Mouse (Mus musculus): Measurements from ENCODE around the gene 4931406C07Rik.

DNA sequence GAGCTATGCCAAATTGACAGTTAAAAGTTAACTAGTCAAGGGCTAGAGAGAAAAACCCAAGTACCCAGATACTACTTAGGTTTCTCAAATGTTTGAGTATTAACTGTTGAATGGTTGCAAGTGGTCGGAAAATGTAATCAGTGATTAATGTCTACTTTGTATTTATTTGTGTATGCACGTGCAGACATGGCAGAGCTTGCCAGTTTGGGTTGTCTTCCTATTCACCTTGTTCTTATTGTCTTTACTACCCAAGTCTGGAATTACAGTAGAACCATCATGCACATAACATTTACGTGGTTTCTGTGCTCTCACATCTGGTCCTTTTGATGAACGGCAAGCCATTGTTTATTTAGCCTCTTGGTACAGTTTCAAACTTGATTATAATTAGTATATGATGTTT lies 3.2 kb upstream of the 4931406C07Rik start:
- TF ChIP-seq POLR2A (IDR thresholded peaks at IDR 0.05; ENCODE audit: control insufficient read depth in 1 of 2, insufficient read depth in 1 of 2, low read depth in 1 of 2, low read length in 2 of 2, poor library complexity in 1 of 2) (no peak), MAZ (IDR thresholded peaks at IDR 0.05; ENCODE audit: low read depth, low read length) (no peak), ZNF384 (IDR thresholded peaks at IDR 0.05; ENCODE audit: low read depth, low read length) (no peak), TAL1 (IDR thresholded peaks at IDR 0.05; ENCODE audit: low read length) (no peak), JUND (IDR thresholded peaks at IDR 0.05; ENCODE audit: low read depth, low read length) (no peak), BHLHE40 (IDR thresholded peaks at IDR 0.05; ENCODE audit: borderline replicate concordance, low read depth, low read length) (no peak), POLR2AphosphoS2 (IDR thresholded peaks at IDR 0.05; ENCODE audit: low read length) (no peak), SMC3 (IDR thresholded peaks at IDR 0.05; ENCODE audit: low read depth, low read length) (no peak), CTCF (IDR thresholded peaks at IDR 0.05 in 2 of 3, conservative IDR thresholded peaks at IDR 0.05 in 1 of 3; ENCODE audit: control insufficient read depth in 1 of 3, insufficient read depth in 1 of 3, low read depth in 2 of 3, low read length in 3 of 3, poor library complexity in 1 of 3, severe bottlenecking in 1 of 3) (no peak; a peak in 1 of 6 replicates), EP300 (IDR thresholded peaks at IDR 0.05; ENCODE audit: low read depth in 1 of 2, low read length in 2 of 2) (no peak), MAFK (IDR thresholded peaks at IDR 0.05; ENCODE audit: borderline replicate concordance, low read depth, low read length) (no peak)

Data from MEL (cell line).